Mouse (Mus musculus): ENCODE measurements at regions not wholly inside any gene's neighbourhood (a gene's known extent, or its start where the extent isn't known, plus 50 kb on each side); places are given as distances from the start of the nearest gene placed in this dataset.

DNA sequence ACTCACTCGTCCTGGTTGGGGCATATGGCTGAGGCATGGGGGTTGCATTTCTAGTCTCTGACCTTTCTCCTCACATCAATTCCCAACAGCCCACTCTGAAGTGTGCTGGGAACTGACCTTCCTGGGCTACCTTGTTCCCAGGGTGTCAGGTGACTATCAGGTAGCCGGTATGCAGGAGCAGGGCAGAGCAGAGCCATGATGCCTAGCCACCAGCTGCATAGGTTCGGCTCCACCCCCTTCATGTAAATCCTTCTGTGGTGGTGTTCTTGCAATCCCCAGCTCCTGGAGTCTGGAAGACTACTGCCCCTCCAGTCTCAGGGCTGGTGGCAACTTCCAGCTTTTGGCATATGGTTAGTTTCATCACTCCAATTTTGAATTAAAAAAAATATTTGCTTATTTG lies 221.0 kb downstream of the Gm5447 start:
- no peak for TF ChIP-seq POLR2A (IDR thresholded peaks at IDR 0.05; ENCODE audit: insufficient read length, low read depth)
- TF ChIP-seq TCF3 (IDR thresholded peaks at IDR 0.05; ENCODE audit: insufficient read length, low read depth): no peak
- TF ChIP-seq POLR2AphosphoS2 (IDR thresholded peaks at IDR 0.05; ENCODE audit: insufficient read length, low read depth): no peak
- TF ChIP-seq USF1 (IDR thresholded peaks at IDR 0.05; ENCODE audit: low read depth): no peak
- no peak for TF ChIP-seq MAX (IDR thresholded peaks at IDR 0.05; ENCODE audit: low read depth)

Data from myocyte (in vitro differentiated cells).